In the genomic region with DNA sequence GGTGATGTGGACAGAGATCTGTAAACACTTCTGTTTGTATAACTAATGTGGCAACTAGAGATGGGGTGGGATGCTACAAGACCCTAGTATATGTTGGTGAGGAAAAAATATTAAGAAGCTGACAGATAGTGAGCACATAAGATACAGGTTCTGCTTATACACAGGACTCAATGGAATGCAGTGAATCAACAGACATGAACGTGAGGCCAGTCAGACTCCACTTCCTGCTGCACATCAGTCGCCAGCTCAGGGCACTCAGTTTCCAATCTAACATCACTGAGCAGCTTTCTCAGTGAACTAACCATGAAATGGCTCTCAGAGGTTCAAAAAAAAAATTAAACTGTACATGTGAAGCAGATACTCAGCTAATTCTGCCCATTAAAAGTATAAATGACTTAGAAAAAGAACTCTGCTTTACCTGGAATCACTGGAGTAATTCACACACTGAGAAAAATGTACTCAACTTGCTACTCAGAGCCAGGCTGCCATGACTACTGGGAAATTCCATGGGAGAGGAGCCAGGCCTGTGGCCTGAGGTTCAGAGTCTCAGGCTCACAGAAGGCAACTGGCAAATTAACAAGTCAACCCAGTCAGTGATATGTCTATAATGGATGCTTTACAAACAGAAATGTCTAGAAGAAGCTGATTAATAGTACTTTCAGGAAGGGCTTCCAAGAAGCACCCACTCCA, we compare ENCODE assay signal across 13 mouse cellular contexts.
A peak's percentile ranks its signal among the peaks of the same experiment; 100 is the strongest.
DNase-seq lines count a peak whose midpoint lies in the region; ATAC-seq lines count a peak whose summit lies in the region.
"Had no signal": no experiment of that assay in that cellular context is flagged by ENCODE, and none has a peak within 500 bp of the region (broad histone marks: within the 10 kb centered on the region; RNA-seq: fewer than 3 reads in every experiment).

No protein-coding gene starts in this region.

- H3K4me2 ChIP-seq in hindbrain, embryonic 16.5 days (ENCODE audit: low read length) = no peak overlapping the region
- H3K4me2 ChIP-seq: hindbrain, embryonic 13.5 days; limb, embryonic 15.5 days had no signal

- H3K4me3 ChIP-seq in hindbrain, embryonic 16.5 days (ENCODE audit: low read length) = no peak overlapping the region
- no peak overlapping the region for H3K4me3 ChIP-seq in hindbrain, embryonic 10.5 days
- H3K4me3 ChIP-seq: gastrocnemius, adult 2 months; hindbrain, embryonic 13.5 days; limb, embryonic 15.5 days had no signal

- ATAC-seq in hindbrain, embryonic 16.5 days = peak; percentile 56; the same call in 1 of the 2 replicates
- ATAC-seq in inflammation-experienced regulatory T-cells, adult 6 months = peak; percentile 84

- H3K9me3 ChIP-seq in hindbrain, embryonic 16.5 days (ENCODE audit: control insufficient read depth, low read length) = no peaks in the 10 kb centered on the region
- H3K9me3 ChIP-seq in hindbrain, embryonic 10.5 days = no peaks in the 10 kb centered on the region
- H3K9me3 ChIP-seq: hindbrain, embryonic 13.5 days; limb, embryonic 15.5 days had no signal

- no peak overlapping the region for H3K27ac ChIP-seq in hindbrain, embryonic 16.5 days (ENCODE audit: low read depth, low read length)
- no peak overlapping the region for H3K27ac ChIP-seq in hindbrain, embryonic 10.5 days
- H3K27ac ChIP-seq: gastrocnemius, adult 2 months; hindbrain, embryonic 13.5 days; limb, embryonic 15.5 days; macrophage had no signal

- WGBS in hindbrain, embryonic 16.5 days = 72% methylated on average over 2 of the region's 2 CpGs
- 64% methylated on average over 2 of the region's 2 CpGs for WGBS in hindbrain, embryonic 10.5 days

- H3K4me1 ChIP-seq in hindbrain, embryonic 16.5 days (ENCODE audit: control insufficient read depth, insufficient read depth, low read depth, low read length) = no peaks in the 10 kb centered on the region
- no peaks in the 10 kb centered on the region for H3K4me1 ChIP-seq in hindbrain, embryonic 10.5 days (replicated peaks)
- H3K4me1 ChIP-seq: hindbrain, embryonic 13.5 days; limb, embryonic 15.5 days had no signal

- no peak for DNase-seq in hindbrain, embryonic 10.5 days (ENCODE audit: low spot score)
- peak; percentile 13 for DNase-seq in thymus, postnatal 0 days (ENCODE audit: low spot score)
- DNase-seq in thymus, adult 18-20 months = no peak
- no peak for DNase-seq in spleen, postnatal 14 days (ENCODE audit: low spot score in 2 of 2)
- no peak for DNase-seq in left cerebral cortex, adult 11 months (ENCODE audit: low spot score)
- no peak for DNase-seq in B cell, adult 2 months
- DNase-seq: cerebellum, adult 11-12 months; gastrocnemius, adult 2 months had no signal

- H3K9ac ChIP-seq in hindbrain, embryonic 16.5 days (ENCODE audit: low read depth, low read length) = no peak overlapping the region
- H3K9ac ChIP-seq: hindbrain, embryonic 13.5 days; limb, embryonic 15.5 days had no signal

- H3K27me3 ChIP-seq in hindbrain, embryonic 16.5 days (replicated peaks; ENCODE audit: control insufficient read depth, insufficient read depth, low read length) = no peaks in the 10 kb centered on the region
- no peaks in the 10 kb centered on the region for H3K27me3 ChIP-seq in hindbrain, embryonic 10.5 days (ENCODE audit: insufficient read depth, poor library complexity, severe bottlenecking)
- H3K27me3 ChIP-seq: hindbrain, embryonic 13.5 days; limb, embryonic 15.5 days had no signal

- H3K36me3 ChIP-seq in hindbrain, embryonic 16.5 days (ENCODE audit: control insufficient read depth, insufficient read depth, low read length) = no peaks in the 10 kb centered on the region
- H3K36me3 ChIP-seq in hindbrain, embryonic 10.5 days = no peaks in the 10 kb centered on the region
- H3K36me3 ChIP-seq: hindbrain, embryonic 13.5 days; limb, embryonic 15.5 days had no signal
